In the genomic region with DNA sequence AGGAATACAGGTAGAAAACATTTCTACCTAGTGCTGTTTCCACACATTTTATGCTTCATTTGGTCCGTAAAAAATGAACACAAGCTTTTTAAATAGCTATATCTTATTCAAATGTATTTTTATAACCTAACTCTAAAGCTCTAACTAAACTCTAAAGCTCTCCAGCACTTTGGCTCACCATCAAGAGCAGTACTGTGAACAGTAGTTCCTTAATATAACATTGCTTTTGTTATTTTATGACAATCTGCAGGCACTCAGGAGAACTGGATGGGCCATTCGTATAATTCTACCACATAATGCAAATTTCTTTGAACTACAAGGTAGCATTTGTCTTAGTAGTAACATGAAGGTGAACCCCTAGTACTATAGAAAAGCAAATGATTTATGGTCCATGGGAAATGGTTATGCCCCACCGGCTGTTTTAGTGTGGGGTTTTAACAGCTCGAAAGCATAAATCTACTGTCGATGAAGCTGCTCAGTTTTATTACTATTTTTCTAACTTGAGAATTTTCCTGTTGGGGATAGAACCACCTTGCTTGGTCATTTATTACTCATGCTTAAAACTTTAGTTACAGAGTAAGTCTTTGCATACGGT, we compare ENCODE assay signal across 22 mouse cellular contexts.
DNase-seq lines count a peak whose midpoint lies in the region; ATAC-seq and TF ChIP-seq lines count a peak whose summit lies in the region.
"Had no signal": no experiment of that assay in that cellular context is flagged by ENCODE, and none has a peak within 500 bp of the region (broad histone marks: within the 10 kb centered on the region; RNA-seq: fewer than 3 reads in every experiment).

No protein-coding gene starts in this region.

- no peak overlapping the region for H3K27ac ChIP-seq in kidney, postnatal 0 days
- H3K27ac ChIP-seq: embryonic facial prominence, embryonic 13.5 days; forebrain, embryonic 12.5 days; heart, embryonic 13.5 days; hindbrain, embryonic 15.5 days had no signal

- DNase-seq in embryo, embryonic 10.5 days (ENCODE audit: low spot score) = peak; percentile 1
- DNase-seq in embryo, embryonic 10 days (ENCODE audit: low spot score) = no peak
- DNase-seq in kidney, postnatal 0 days (ENCODE audit: low spot score) = peak; percentile 8
- DNase-seq in kidney, postnatal 14 days = no peak
- peak; percentile 10 for DNase-seq in right cerebral cortex, adult 18-20 months
- DNase-seq in right cerebral cortex, postnatal 36 days (ENCODE audit: low spot score in 2 of 2) = no peak
- no peak for DNase-seq in adipocyte (ENCODE audit: low spot score)
- DNase-seq: adrenal gland, postnatal 10 days; B cell, adult 2 months; cerebellum, adult 11-12 months; cerebellum, adult 9-10 months; cerebellum, postnatal 25 days; gastrocnemius, postnatal 36 days; heart, adult 11 months; heart, postnatal 36 days had no signal

- no peak overlapping the region for H3K4me3 ChIP-seq in kidney, postnatal 0 days (replicated peaks; ENCODE audit: low read depth, low read length)
- H3K4me3 ChIP-seq: embryonic facial prominence, embryonic 13.5 days; forebrain, embryonic 12.5 days; heart, embryonic 13.5 days; hindbrain, embryonic 15.5 days had no signal

- H3K27me3 ChIP-seq in kidney, postnatal 0 days (ENCODE audit: insufficient read depth, low read length) = no peaks in the 10 kb centered on the region
- H3K27me3 ChIP-seq: embryonic facial prominence, embryonic 13.5 days; forebrain, embryonic 12.5 days; heart, embryonic 13.5 days; hindbrain, embryonic 15.5 days had no signal

- ATAC-seq in kidney, postnatal 0 days (replicated peaks; ENCODE audit: low FRiP score, low read depth) = no peak
- ATAC-seq: CD4-positive, CD25-positive, alpha-beta regulatory T cell, adult 4 months; forebrain, embryonic 16.5 days had no signal

- WGBS in kidney, postnatal 0 days = 30% methylated on average over 6 of the region's 6 CpGs

- no peaks in the 10 kb centered on the region for H3K4me1 ChIP-seq in kidney, postnatal 0 days (replicated peaks; ENCODE audit: insufficient read depth, low read length)
- H3K4me1 ChIP-seq: embryonic facial prominence, embryonic 13.5 days; forebrain, embryonic 12.5 days; heart, embryonic 13.5 days; hindbrain, embryonic 15.5 days had no signal

- no peak for TF ChIP-seq CTCF in kidney, postnatal 0 days (IDR thresholded peaks at IDR 0.05; ENCODE audit: low read depth)

- no peaks in the 10 kb centered on the region for H3K9me3 ChIP-seq in kidney, postnatal 0 days (replicated peaks; ENCODE audit: low read length)
- H3K9me3 ChIP-seq: embryonic facial prominence, embryonic 13.5 days; forebrain, embryonic 12.5 days; G1E; heart, embryonic 13.5 days; hindbrain, embryonic 15.5 days had no signal

- H3K36me3 ChIP-seq in kidney, postnatal 0 days (ENCODE audit: insufficient read depth, low read length) = no peaks in the 10 kb centered on the region
- H3K36me3 ChIP-seq: embryonic facial prominence, embryonic 13.5 days; forebrain, embryonic 12.5 days; G1E; heart, embryonic 13.5 days; hindbrain, embryonic 15.5 days had no signal

- H3K4me2 ChIP-seq in kidney, postnatal 0 days (ENCODE audit: low read length) = no peak overlapping the region
- H3K4me2 ChIP-seq: embryonic facial prominence, embryonic 13.5 days; forebrain, embryonic 12.5 days; heart, embryonic 13.5 days; hindbrain, embryonic 15.5 days had no signal

- H3K9ac ChIP-seq in kidney, postnatal 0 days (ENCODE audit: low read depth, low read length) = no peak overlapping the region
- H3K9ac ChIP-seq: embryonic facial prominence, embryonic 13.5 days; forebrain, embryonic 12.5 days; heart, embryonic 13.5 days; hindbrain, embryonic 15.5 days had no signal

Comparison
In these comparisons a context has a peak if more than half of its experiments do, and no peak if none do; other contexts are left out.
1. DNase-seq: peak in embryo, embryonic 10.5 days (single experiment), kidney, postnatal 0 days (single experiment) and right cerebral cortex, adult 18-20 months (single experiment); none in embryo, embryonic 10 days (single experiment), kidney, postnatal 14 days (single experiment), right cerebral cortex, postnatal 36 days (0 of 2) and adipocyte (single experiment).